Mouse (Mus musculus) CH12.LX (cell line): Measurements from ENCODE around the gene Asap3.

Experiments
- CTCF ChIP-seq, 2 experiments: IDR thresholded peaks in 1 of 2; conservative IDR thresholded peaks in 1 of 2; 2 replicates each; pipeline ENCODE4 v1.5.1; 2011 to 2012; ENCODE audit warnings: low read depth in 2 of 2, low read length in 2 of 2, improper control_type of control experiment in 1 of 2, inconsistent platforms in 1 of 2, mild to moderate bottlenecking in 1 of 2, moderate library complexity in 1 of 2
- MAX ChIP-seq: IDR thresholded peaks from 2 replicates; pipeline ENCODE4 v1.6.1; 2011; ENCODE audit warnings: low read length, improper control_type of control experiment
- MAZ ChIP-seq: IDR thresholded peaks from 2 replicates; pipeline ENCODE4 v1.6.1; 2012; ENCODE audit warnings: low read depth, mild to moderate bottlenecking, inconsistent platforms, low read length, improper control_type of control experiment, moderate library complexity
- NELFE ChIP-seq: IDR thresholded peaks from 2 replicates; pipeline ENCODE4 v1.6.1; 2011; ENCODE audit warnings: low read depth, low read length, improper control_type of control experiment
- PAX5 ChIP-seq: IDR thresholded peaks from 2 replicates; pipeline ENCODE4 v1.6.1; 2012; ENCODE audit warnings: low read length, inconsistent platforms, mixed read lengths
- POLR2A ChIP-seq: IDR thresholded peaks from 2 replicates; pipeline ENCODE4 v1.6.1; 2011; ENCODE audit warnings: low read depth, mild to moderate bottlenecking, improper control_type of control experiment, low read length
- SMC3 ChIP-seq: IDR thresholded peaks from 2 replicates; pipeline ENCODE4 v1.6.1; 2011; ENCODE audit warnings: low read depth, low read length, improper control_type of control experiment
- UBTF ChIP-seq: IDR thresholded peaks from 2 replicates; pipeline ENCODE4 v1.6.1; 2012; ENCODE audit warnings: low read depth, mild to moderate bottlenecking, inconsistent platforms, low read length, improper control_type of control experiment, moderate library complexity
- ZC3H11A ChIP-seq: IDR thresholded peaks from 2 replicates; pipeline ENCODE4 v1.6.1; 2012; ENCODE audit warnings: low read depth, mild to moderate bottlenecking, inconsistent platforms, low read length, improper control_type of control experiment
- ZKSCAN1 ChIP-seq: IDR thresholded peaks from 2 replicates; pipeline ENCODE4 v1.6.1; 2012; ENCODE audit warnings: low read depth, inconsistent platforms, low read length, improper control_type of control experiment, borderline replicate concordance

GRCm38 (mm10) chr4:136256696-136257095 lies 50.5 kb downstream of the Asap3 start:
- TF ChIP-seq NELFE (no peak), CTCF (conservative IDR thresholded peaks at IDR 0.05 in 1 of 2, IDR thresholded peaks at IDR 0.05 in 1 of 2; ENCODE audit: low read depth in 2 of 2, low read length in 2 of 2) (no peak), PAX5 (no peak), MAZ (no peak), SMC3 (no peak), POLR2A (no peak), ZKSCAN1 (no peak), ZC3H11A (no peak), UBTF (no peak), MAX (no peak)
